Mouse (Mus musculus) midbrain, embryonic 14.5 days (tissue): ENCODE measurements around the gene Me3. TPM values are rescaled to one million over a fixed set of nuclear protein-coding genes. Genes with fewer than 3 reads are reported as not detected.

ENCODE experiments used
- ATAC-seq: fragments of 200-750 bp; cut with Nextera tagmentation; 2 replicates; pipeline ENCODE4 v1.8.0; 2017; ENCODE audit warnings: moderate number of reproducible peaks, moderate library complexity; ENCODE audit not compliant: low FRiP score, low TSS enrichment
- DNase-seq: peaks from one replicate; pipeline ENCODE4 v3.0.0-alpha.2; 2015
- H3K27ac ChIP-seq: fragments of 300-500 bp; sonication (generic); replicated peaks from 2 replicates; pipeline ENCODE4 v1.5.1; 2014; ENCODE audit warnings: mild to moderate bottlenecking, low read depth, low read length, moderate library complexity
- H3K27me3 ChIP-seq: fragments of 300-500 bp; sonication (generic); 2 replicates; pipeline ENCODE4 v1.6.1; 2014; ENCODE audit warnings: low read length, control low read depth, mixed read lengths; ENCODE audit not compliant: control insufficient read depth, insufficient read depth
- H3K36me3 ChIP-seq: fragments of 300-500 bp; sonication (generic); 2 replicates; pipeline ENCODE4 v1.6.1; 2014; ENCODE audit warnings: low read length, control low read depth; ENCODE audit not compliant: control insufficient read depth, insufficient read depth
- H3K4me1 ChIP-seq: fragments of 300-500 bp; sonication (generic); 2 replicates; pipeline ENCODE4 v1.6.1; 2014; ENCODE audit warnings: mild to moderate bottlenecking, antibody characterized with exemption, low read length, control low read depth; ENCODE audit not compliant: control insufficient read depth, insufficient read depth
- H3K4me2 ChIP-seq: fragments of 300-500 bp; sonication (generic); 2 replicates; pipeline ENCODE4 v1.6.1; 2014; ENCODE audit warnings: mild to moderate bottlenecking, low read length, moderate library complexity
- H3K4me3 ChIP-seq: fragments of 300-500 bp; sonication (generic); replicated peaks from 2 replicates; pipeline ENCODE4 v1.5.1; 2014; ENCODE audit warnings: low read depth, low read length
- H3K9ac ChIP-seq: fragments of 300-500 bp; sonication (generic); replicated peaks from 2 replicates; pipeline ENCODE4 v1.6.1; 2014; ENCODE audit warnings: mild to moderate bottlenecking, low read length, moderate library complexity
- H3K9me3 ChIP-seq: fragments of 300-500 bp; sonication (generic); 2 replicates; pipeline ENCODE4 v1.6.1; 2016; ENCODE audit warnings: low read length, control low read depth, mixed read lengths; ENCODE audit not compliant: control insufficient read depth
- WGBS: fragments of 180-500 bp; shearing (Covaris S2); extraction: QIAGEN DNeasy Blood & Tissue Kit; methylation state at CpG from one replicate; pipeline ENCODE4 v1.1.7; 2014; 5-methylcytosine and 5-hydroxymethylcytosine counted together
- polyA plus RNA-seq: library from polyadenylated mRNA; unstranded; fragments of >200 nt; fragmentation: Nextera tagmentation; extraction: Ambion mirVana; gene quantifications from 2 replicates; pipeline ENCODE4 v1.2.1, GENCODE M21; 2014

Gene Me3
- polyA plus RNA-seq, 1 experiment from 2014 or later, result 5.9 TPM

DNA sequence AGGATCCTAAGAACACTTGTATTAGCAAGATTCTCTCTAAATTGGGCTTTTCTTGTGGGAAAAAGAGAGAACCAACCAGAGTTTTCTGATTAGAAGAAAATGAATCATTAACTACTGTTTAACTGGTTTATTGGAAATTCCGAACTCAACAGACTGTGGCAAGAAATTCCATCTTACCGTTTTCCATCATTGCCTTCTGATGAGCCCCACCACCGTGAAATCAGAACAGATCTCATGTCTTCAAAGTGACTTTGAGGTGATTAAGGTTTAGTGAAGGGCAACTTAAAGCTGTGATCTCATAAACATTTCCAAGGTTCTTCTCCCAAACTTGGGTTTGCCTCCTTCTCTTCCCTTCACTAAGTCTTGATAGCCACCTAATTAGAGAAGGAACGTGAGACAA is 8.9 kb upstream of the Me3 start:
- Histone ChIP-seq H3K27me3 (no peaks in the 10 kb centered on the region), H3K4me3 (no peak overlapping the region), H3K4me2 (no peak overlapping the region), H3K4me1 (no peaks in the 10 kb centered on the region), H3K9me3 (no peaks in the 10 kb centered on the region), H3K9ac (no peak overlapping the region), H3K27ac (no peak overlapping the region), H3K36me3 (no peaks in the 10 kb centered on the region)
- WGBS, result 95% methylated on average over 4 of the region's 4 CpGs
- DNase-seq (no peak), ATAC-seq (no peak)

DNA sequence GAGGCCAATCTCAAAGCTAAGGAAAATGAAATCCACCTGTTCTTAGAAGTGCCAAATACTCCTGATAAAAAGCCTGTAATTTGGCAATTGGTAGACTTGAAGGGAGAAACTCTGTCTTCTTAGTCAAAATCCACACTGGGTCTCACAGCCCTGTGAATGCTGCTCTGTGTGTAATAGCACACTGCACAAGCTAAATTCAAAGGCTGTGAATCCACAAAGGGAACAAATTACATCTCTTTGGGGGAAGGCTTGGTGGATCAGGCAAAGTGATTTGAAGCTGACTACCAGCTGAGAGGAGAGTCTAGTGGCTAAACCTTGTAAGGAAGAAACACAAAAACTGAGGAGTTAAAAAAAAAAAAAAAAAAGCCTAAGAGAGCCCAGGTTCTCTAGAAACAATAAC is 4.8 kb upstream of the Me3 start:
- DNase-seq (no peak), ATAC-seq (no peak)
- no peak overlapping the region for H3K9ac ChIP-seq
- no peak overlapping the region for H3K4me2 ChIP-seq
- H3K27ac ChIP-seq, result no peak overlapping the region
- H3K27me3 ChIP-seq, result no peaks in the 10 kb centered on the region
- H3K9me3 ChIP-seq, result no peaks in the 10 kb centered on the region
- no peaks in the 10 kb centered on the region for H3K4me1 ChIP-seq
- no peaks in the 10 kb centered on the region for H3K36me3 ChIP-seq
- no peak overlapping the region for H3K4me3 ChIP-seq

DNA sequence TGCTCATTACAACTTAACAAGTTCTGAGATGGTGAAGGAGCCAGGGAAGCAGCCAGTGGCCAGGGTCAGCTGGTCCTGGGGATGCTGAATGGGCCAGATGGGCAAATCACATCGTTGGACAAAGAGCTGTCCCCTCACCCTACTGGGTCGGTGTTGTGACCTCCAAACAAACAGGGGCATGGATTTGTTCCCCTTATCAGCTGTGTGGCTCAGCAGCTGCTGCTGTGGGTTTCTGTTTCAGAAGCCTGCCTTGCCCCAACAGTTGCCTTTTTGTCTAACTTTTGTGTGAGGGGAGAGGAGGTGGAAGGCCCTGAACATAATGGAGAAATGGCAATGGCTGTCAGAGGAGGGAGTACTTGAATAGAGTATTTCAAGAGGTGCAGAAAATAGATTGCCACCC is 4.2 kb upstream of the Me3 start:
- Histone ChIP-seq H3K4me2 (no peak overlapping the region), H3K4me3 (no peak overlapping the region), H3K27ac (no peak overlapping the region), H3K27me3 (no peaks in the 10 kb centered on the region), H3K9me3 (no peaks in the 10 kb centered on the region), H3K36me3 (no peaks in the 10 kb centered on the region), H3K9ac (no peak overlapping the region), H3K4me1 (no peaks in the 10 kb centered on the region)
- ATAC-seq (no peak), DNase-seq (no peak)
- 0% methylated on average over 2 of the region's 2 CpGs for WGBS

DNA sequence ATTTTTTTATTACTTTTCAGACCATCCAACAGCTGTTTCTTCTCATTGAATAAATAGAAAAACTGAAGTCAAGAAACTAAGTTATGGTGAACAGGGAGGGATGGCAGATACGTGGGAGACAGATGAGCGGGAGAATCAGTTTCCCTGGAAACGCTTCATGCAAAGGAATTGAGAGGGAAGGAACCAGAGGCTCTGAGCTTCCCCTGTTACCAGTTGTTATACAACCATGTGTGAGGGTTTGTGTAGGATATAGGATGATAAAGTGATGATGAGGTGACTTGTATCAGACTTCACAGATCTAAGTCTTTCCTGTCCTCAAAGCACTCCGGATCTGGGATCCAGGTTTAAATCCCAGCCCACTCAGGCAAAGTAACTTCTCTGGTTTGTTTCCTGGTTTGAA is 3.2 kb upstream of the Me3 start:
- WGBS, result 49% methylated on average over 4 of the region's 4 CpGs
- no peak overlapping the region for H3K4me2 ChIP-seq
- no peak for ATAC-seq
- no peak for DNase-seq
- H3K4me1 ChIP-seq, result no peaks in the 10 kb centered on the region
- no peak overlapping the region for H3K4me3 ChIP-seq
- H3K9me3 ChIP-seq, result no peaks in the 10 kb centered on the region
- no peak overlapping the region for H3K9ac ChIP-seq
- no peak overlapping the region for H3K27ac ChIP-seq
- H3K27me3 ChIP-seq, result no peaks in the 10 kb centered on the region
- no peaks in the 10 kb centered on the region for H3K36me3 ChIP-seq

DNA sequence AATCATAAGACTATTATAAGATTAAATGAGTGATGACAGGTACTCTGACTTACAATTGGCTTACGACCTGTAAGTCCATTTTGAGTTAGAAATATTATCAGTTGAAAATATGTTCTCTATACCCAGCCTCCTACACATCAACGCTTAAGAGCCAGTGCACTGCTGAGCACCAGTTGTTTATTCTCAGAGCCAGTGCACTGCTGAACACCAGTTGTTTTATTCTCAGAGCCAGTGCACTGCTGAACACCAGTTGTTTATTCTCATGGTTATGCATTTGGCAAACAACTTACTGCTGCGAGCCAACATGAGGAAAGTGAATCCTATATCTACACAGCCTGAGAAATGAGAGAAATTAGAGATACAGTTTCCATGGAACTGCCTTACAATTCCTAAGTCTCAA is 2.3 kb upstream of the Me3 start:
- Histone ChIP-seq H3K9me3 (no peaks in the 10 kb centered on the region), H3K9ac (no peak overlapping the region), H3K4me2 (no peak overlapping the region), H3K4me1 (no peaks in the 10 kb centered on the region), H3K27me3 (no peaks in the 10 kb centered on the region), H3K36me3 (no peaks in the 10 kb centered on the region), H3K4me3 (no peak overlapping the region), H3K27ac (no peak overlapping the region)
- DNase-seq, result no peak
- WGBS, result 80% methylated on average over 3 of the region's 3 CpGs
- ATAC-seq, result no peak

DNA sequence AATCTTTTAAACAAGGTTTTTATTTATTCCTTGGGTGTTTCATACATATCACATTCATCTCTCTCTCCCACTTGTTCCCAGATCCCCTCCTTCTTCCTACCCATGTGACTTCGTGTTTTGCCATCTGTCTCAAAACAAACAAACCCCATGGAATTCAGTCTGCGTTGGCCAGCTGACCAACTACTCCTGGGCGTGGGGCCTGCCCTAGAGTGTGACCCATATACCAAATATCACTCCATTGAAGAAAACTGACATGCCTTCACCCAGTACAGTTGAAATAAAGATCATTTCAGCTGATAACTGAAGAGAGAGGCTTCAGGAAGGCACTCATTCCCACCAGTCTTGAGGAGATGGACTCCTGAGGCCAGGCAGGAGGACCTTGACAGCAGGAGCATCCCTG is 1.4 kb upstream of the Me3 start:
- DNase-seq (no peak), ATAC-seq (no peak)
- Histone ChIP-seq H3K36me3 (no peaks in the 10 kb centered on the region), H3K27me3 (no peaks in the 10 kb centered on the region), H3K4me1 (no peaks in the 10 kb centered on the region), H3K27ac (no peak overlapping the region), H3K9me3 (no peaks in the 10 kb centered on the region), H3K4me3 (no peak overlapping the region), H3K9ac (no peak overlapping the region), H3K4me2 (no peak overlapping the region)
- WGBS, result 71% methylated on average over 3 of the region's 3 CpGs

DNA sequence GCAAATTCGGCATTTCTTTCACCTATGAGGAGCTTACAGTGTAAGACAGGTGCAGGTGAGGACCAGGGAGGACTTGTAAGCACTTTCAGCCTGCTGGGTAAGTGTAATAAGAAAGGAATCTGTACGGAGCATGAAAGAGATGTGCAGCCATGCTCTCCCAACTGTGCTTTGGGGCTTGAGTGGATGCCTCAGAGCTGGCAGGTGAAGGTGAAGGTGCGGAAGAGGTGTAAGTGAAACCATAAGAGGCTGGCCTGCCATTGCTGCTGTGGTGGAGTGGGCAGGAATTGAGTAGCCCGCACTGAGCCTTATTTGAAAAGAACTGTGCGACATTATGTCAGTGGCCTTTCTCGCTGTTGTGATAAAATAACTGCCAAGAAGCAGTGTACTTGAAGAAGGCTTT is 8.3 kb downstream of the Me3 start:
- 90% methylated on average over 6 of the region's 6 CpGs for WGBS
- ATAC-seq (no peak), DNase-seq (no peak)

DNA sequence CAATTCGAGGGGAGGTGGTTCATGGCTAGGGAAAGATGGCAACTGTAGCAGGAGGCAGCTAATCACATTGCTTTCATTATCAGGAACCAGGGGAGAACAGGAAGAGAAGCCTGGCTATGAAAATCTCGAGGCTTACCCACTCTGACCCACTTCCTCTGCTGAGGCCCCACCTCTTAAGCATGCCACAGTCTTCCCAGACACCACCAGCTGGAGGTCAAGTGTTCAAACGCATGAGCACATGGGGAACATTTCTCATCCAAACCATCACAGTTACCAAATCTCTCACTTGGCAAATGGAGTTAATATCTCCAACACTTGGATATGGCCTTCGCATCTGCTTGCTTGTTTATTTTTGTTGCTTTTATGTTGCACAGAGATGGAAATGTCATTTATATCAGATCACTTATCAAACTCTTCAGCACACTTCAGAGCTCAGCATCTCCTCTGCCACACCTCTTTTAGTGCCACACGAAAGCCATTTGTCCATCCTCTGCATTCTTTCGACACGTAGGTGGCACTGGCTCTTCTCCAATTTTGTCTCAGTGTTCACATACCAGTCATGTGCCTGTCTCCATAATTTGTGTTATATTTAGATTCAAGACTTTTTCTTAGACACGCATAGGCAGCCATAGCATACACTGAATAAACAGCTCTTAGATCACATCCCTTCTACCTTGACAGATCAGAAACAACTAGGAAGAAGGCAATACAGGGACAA is 8.9 kb downstream of the Me3 start:
- Histone ChIP-seq H3K4me1 (no peaks in the 10 kb centered on the region), H3K9me3 (no peaks in the 10 kb centered on the region), H3K4me3 (no peak overlapping the region), H3K36me3 (no peaks in the 10 kb centered on the region), H3K9ac (no peak overlapping the region), H3K4me2 (no peak overlapping the region), H3K27me3 (no peaks in the 10 kb centered on the region), H3K27ac (no peak overlapping the region)
- ATAC-seq (no peak), DNase-seq (no peak)
- 87% methylated on average over 8 of the region's 8 CpGs for WGBS

More for the DNA sequence above, 8.3 kb downstream of the Me3 start:
- Histone ChIP-seq H3K27ac (no peak overlapping the region), H3K4me1 (no peaks in the 10 kb centered on the region), H3K9me3 (no peaks in the 10 kb centered on the region), H3K4me3 (no peak overlapping the region), H3K9ac (no peak overlapping the region), H3K4me2 (no peak overlapping the region), H3K27me3 (no peaks in the 10 kb centered on the region), H3K36me3 (no peaks in the 10 kb centered on the region)

DNA sequence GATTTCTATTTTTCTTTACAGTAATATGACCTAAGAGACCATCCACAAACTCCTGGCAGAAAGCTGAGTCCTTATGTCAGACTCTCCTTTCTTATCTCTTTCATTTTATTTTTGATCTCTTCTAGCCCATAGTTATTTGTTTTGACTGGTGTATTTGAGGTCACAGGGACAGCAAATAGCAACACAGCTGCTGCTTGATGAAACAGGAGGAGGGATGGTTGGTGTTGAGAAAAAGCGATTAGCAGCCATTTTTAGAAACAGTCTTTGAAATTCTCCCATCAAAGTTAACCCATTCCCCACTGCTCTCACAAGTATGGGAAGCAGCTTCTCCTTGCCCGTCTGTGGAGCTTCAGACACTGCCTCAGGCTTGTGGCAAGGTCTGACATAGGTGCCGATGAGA is 12.8 kb downstream of the Me3 start:
- no peak overlapping the region for H3K27ac ChIP-seq
- no peak overlapping the region for H3K9ac ChIP-seq
- WGBS, result 85% methylated on average over 3 of the region's 3 CpGs
- ATAC-seq, result no peak
- H3K4me3 ChIP-seq, result no peak overlapping the region
- no peaks in the 10 kb centered on the region for H3K36me3 ChIP-seq
- H3K4me2 ChIP-seq, result no peak overlapping the region
- no peak for DNase-seq
- H3K4me1 ChIP-seq, result no peaks in the 10 kb centered on the region
- H3K9me3 ChIP-seq, result no peaks in the 10 kb centered on the region
- no peaks in the 10 kb centered on the region for H3K27me3 ChIP-seq
